Mouse (Mus musculus): ENCODE results near the gene Mrgprg.

DNA sequence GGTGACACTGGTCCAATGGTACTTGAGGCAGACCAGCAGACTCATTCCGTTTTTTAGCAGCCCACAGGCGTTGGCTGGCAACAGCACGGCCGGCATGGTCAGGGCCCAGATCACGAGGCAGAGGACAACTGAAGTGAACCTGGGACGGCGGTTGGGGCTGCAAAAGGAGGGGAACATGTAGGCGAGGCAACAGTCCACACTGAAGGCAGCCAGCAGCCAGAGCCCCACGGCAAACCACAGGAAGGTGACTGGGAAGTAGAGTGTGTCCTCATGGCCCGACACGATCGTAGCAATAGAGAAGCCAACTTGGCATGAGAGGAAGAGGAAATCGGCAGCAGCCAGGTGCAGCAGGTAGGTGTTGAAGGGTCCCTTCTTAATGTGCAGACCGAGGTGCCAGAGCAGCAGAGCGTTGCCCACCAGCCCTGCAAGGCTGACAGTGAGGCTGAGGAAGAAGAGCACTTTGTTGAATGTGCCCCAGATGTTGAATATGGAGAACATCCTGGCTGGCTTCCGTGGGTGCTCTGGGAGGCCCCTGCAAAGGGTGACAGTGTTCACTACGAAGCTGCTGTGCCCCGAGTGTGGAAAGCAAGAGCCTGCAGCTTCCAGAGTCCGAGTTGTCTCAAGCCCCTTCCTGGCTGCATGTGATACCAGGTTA is 1.8 kb downstream of the Mrgprg start:
- TF ChIP-seq POLR2A (IDR thresholded peaks at IDR 0.05; ENCODE audit: insufficient read depth, low read length) (no peak), EP300 (IDR thresholded peaks at IDR 0.05; ENCODE audit: insufficient read depth, low read depth, low read length) (no peak), CTCF (IDR thresholded peaks at IDR 0.05; ENCODE audit: low read depth, low read length) (no peak)
